Mouse (Mus musculus) bone marrow macrophage, adult 2 months (primary cell): ENCODE data around the gene Lgr4.

ENCODE experiments used
- CTCF ChIP-seq: IDR thresholded peaks from 2 replicates; pipeline ENCODE4 v1.5.1; 2012; ENCODE audit warnings: low read depth, mild to moderate bottlenecking, low read length, moderate library complexity
- POLR2A ChIP-seq: IDR thresholded peaks from 2 replicates; pipeline ENCODE4 v1.6.1; 2012; ENCODE audit warnings: mild to moderate bottlenecking, low read depth, low read length, borderline replicate concordance

GRCm38 (mm10) chr2:110063131-110063530, 145.7 kb downstream of the Lgr4 start:
- no peak for TF ChIP-seq CTCF
- TF ChIP-seq POLR2A, result no peak
